Mouse (Mus musculus) small intestine, adult 2 months (tissue): ENCODE measurements around the gene Itm2c. TPM values are rescaled to one million over a fixed set of nuclear protein-coding genes. Genes with fewer than 3 reads are reported as not detected.
A peak's percentile ranks its signal among the peaks of the same experiment; 100 is the strongest.

Source experiments
- H3K27ac ChIP-seq: fragments of 200-500 bp; 2 replicates; pipeline ENCODE4 v1.5.1; 2012; ENCODE audit warnings: low read depth, low read length, control low read depth, inconsistent platforms; ENCODE audit not compliant: insufficient read depth
- H3K27me3 ChIP-seq: fragments of 200-500 bp; 2 replicates; pipeline ENCODE4 v1.6.1; 2012; ENCODE audit warnings: mild to moderate bottlenecking, moderate library complexity, low read length, inconsistent platforms; ENCODE audit not compliant: control insufficient read depth, insufficient read depth
- H3K36me3 ChIP-seq: fragments of 200-500 bp; 2 replicates; pipeline ENCODE4 v1.6.1; 2012; ENCODE audit warnings: mild to moderate bottlenecking, low read length, control low read depth, inconsistent platforms; ENCODE audit not compliant: control insufficient read depth, insufficient read depth
- H3K4me1 ChIP-seq: fragments of 200-500 bp; 2 replicates; pipeline ENCODE4 v1.6.1; 2012; ENCODE audit warnings: low read length, inconsistent platforms, mixed read lengths; ENCODE audit not compliant: control insufficient read depth, insufficient read depth, insufficient read length
- H3K4me3 ChIP-seq: fragments of 200-500 bp; 2 replicates; pipeline ENCODE4 v1.5.1; 2012; ENCODE audit warnings: low read depth, mild to moderate bottlenecking, control low read depth, inconsistent platforms, low read length, moderate library complexity
- CTCF ChIP-seq: fragments of 200-500 bp; IDR thresholded peaks from 2 replicates; pipeline ENCODE4 v1.5.1; 2012; ENCODE audit warnings: low read depth, mild to moderate bottlenecking, control low read depth, inconsistent platforms, low read length, moderate library complexity, mixed read lengths; ENCODE audit not compliant: insufficient replicate concordance, insufficient read length; ENCODE audit errors: extremely low read depth
- POLR2A ChIP-seq: fragments of 200-500 bp; IDR thresholded peaks from 2 replicates; pipeline ENCODE4 v1.6.1; 2012; ENCODE audit warnings: low read depth, mild to moderate bottlenecking, control low read depth, inconsistent platforms, low read length, moderate library complexity
- WGBS: fragments of 180-500 bp; shearing (Covaris S2); methylation state at CpG from one replicate; pipeline ENCODE4 v1.1.7; 2018; 5-methylcytosine and 5-hydroxymethylcytosine counted together
- polyA plus RNA-seq: library from polyadenylated mRNA; depleted of rRNA; stranded (reverse); fragments of >200 nt; gene quantifications from 2 replicates; pipeline ENCODE4 v1.2.3, GENCODE M21; 2012

Itm2c gene
- polyA plus RNA-seq, 1 experiment = 95.0 TPM

DNA sequence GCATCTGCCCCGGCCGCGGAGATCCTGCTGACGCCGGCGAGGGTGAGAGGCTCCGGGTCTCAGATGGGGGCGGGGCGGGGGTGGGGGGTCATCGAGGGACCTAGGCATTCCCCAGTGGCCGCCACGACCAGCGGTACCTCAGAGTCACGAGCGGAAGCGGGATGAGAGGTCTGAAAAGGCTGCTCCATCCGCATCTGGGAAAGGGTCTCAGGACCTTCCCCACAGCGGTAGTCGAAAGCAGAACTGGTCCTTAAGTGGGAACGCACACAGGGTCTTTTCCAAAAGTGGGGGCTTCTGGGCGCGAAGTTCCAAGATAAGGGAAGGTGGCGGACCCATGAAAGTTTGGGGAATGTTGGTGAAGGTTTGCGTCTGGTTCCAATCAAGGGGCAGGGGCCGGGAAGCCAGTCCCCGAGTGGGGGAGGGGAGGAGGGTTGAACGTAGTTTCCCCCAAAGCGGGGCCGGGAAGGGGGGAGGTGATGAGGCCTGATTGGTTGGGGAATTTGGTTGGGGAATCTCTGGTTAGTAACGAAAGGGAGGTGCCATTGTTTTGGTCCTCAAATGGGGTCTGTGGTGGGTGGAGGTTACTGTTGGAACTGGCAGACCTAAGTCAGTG is 773 bp downstream of the Itm2c start:
- no peak for TF ChIP-seq POLR2A
- TF ChIP-seq CTCF = no peak
- Histone ChIP-seq H3K27ac (peak overlapping the region; percentile 13), H3K4me1 (peaks cover 3% of the 10 kb centered on the region; the same call in 1 of the 2 replicates), H3K27me3 (no peaks in the 10 kb centered on the region), H3K36me3 (no peaks in the 10 kb centered on the region), H3K4me3 (peak overlapping the region; percentile 88)
- under 1% methylated on average over 30 of the region's 30 CpGs for WGBS

DNA sequence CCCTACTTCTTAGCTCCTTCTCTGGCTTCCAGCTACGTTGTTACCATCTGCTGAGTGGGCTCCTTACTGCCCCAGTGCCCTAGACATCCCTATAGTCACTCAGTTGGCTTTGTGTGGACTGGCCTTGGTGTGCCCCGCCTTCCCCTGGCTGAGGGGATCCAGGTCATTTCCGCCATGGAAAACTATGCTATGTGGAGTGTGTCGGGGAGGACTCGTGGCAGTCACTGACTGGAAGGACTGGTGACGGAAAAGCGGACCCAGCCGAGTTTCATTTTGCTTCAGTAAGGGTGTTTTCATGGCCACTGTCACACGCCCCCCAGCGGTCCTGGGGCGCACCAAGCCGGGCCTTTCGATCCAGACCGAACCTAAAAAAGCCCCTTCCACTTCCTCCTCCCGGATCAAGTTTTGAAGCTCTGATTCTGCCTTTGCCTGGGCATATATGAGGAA is 1.3 kb downstream of the Itm2c start:
- TF ChIP-seq CTCF = peak; percentile 64; the same call in 1 of the 2 replicates
- TF ChIP-seq POLR2A = no peak
- Histone ChIP-seq H3K4me1 (peaks cover 3% of the 10 kb centered on the region; the same call in 1 of the 2 replicates), H3K27me3 (no peaks in the 10 kb centered on the region), H3K36me3 (no peaks in the 10 kb centered on the region), H3K4me3 (peak overlapping the region; percentile 88), H3K27ac (peak overlapping the region; percentile 13)
- 4% methylated on average over 15 of the region's 15 CpGs for WGBS

DNA sequence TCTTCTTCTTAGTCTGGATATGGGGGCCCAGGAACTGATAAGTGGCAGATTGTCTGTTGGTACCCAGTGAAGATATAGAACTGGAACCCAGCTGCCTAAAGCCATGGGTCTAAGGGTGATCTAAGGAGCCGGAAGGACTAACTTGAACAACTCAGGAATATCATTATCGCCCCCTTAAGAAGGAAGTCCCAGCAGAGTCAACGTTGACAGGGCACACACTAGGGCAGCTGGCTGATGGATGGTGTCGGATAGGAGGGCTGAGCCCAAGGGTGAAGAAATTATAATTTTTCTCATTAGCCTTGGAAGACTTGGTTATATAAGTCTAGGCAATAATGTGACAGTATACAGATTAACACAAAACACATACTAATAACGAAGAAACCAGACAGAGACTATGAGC is 2.0 kb downstream of the Itm2c start:
- Histone ChIP-seq H3K27ac (no peak overlapping the region), H3K4me3 (no peak overlapping the region), H3K36me3 (no peaks in the 10 kb centered on the region), H3K27me3 (no peaks in the 10 kb centered on the region), H3K4me1 (peaks cover 6% of the 10 kb centered on the region; the same call in 1 of the 2 replicates)
- 78% methylated on average over 5 of the region's 5 CpGs for WGBS
- TF ChIP-seq CTCF (no peak), POLR2A (no peak)

DNA sequence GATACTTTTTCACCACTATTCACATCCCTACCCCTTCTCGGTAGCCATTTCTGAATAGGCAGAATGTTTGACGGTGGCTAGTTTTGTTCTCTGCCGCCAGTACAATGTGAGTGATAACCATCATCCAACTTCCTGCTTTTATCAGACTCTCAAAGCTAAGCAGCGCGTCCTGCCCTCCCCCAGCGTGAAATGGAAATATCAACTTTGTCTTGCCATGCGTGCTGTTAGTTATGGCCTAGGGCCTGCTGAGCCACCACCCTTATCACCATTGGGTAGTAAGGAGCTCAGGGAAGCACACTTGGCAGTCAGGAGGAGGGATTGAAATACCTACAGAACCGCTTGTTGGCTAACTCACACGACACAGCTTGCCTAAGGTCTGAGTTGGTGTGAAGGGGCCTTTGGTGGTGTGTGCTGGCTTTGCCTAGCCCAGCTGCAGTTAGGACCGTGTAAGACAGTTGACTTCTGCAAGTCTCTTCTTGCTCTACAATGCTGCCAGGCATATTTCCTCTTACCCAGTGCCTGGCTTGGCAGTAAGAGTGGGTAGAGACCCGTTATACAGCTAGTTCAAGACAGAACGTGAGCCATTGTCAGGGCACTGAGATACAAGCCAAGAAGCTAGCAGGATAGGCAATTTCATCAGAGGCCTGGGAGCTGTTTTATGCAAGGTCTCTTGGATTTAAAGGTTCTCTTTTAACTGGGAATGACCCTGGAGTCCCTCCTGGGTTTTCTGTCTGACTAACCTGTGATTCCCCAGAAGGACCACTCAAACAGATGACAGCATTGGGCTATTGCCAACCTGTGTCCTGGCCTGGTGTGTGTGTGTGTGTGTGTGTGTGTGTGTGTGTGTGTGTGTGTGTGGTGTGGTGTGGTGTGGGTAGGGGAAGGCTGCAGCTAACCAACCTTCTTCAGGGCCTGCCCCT is 3.0 kb downstream of the Itm2c start:
- WGBS = 58% methylated on average over 12 of the region's 12 CpGs
- TF ChIP-seq CTCF (no peak), POLR2A (no peak)
- H3K4me3 ChIP-seq = no peak overlapping the region
- no peaks in the 10 kb centered on the region for H3K36me3 ChIP-seq
- no peaks in the 10 kb centered on the region for H3K27me3 ChIP-seq
- peaks cover 11% of the 10 kb centered on the region; the same call in 1 of the 2 replicates for H3K4me1 ChIP-seq
- no peak overlapping the region for H3K27ac ChIP-seq

DNA sequence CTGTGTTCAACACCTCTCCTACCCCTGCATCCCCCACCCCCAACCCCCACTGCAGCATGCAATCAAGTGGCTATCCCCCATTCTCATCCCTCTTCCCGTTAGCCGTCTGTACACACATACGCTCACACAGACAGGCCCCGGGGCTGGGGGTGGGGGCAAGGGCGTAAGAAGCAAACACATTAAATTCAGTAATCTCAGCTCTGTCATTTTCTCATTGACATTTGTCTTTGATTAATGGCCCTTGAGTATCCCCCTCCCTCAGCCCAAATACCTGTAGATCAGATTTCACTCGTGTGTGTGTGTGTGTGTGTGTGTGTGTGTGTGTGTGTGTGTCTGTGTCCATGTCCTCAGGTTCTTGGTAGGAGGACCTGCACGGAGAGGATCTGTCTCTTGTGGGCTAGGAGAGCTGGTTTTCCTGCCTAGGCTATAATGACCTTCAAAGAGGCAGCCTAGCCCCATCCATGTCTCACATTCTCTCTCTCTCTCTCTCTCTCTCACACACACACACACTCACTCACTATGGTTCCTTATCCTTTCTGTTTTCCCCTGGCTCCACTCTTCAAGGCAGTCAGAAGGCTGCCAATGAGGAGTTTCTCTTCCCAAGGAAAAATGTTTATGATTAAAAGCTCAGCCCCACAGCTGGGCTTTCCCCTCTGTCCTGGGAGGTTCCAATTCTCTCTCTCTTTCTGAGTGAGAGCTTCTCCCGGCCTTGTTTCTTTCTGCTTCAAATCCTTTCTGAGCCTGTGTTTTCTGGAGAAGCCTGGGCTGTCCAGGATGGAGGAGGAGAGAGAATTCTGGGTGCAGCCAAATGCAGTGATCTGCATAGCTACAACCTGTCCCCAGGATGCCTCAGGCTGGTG is 4.0 kb downstream of the Itm2c start:
- TF ChIP-seq CTCF (no peak), POLR2A (no peak)
- WGBS = 68% methylated on average over 8 of the region's 8 CpGs

DNA sequence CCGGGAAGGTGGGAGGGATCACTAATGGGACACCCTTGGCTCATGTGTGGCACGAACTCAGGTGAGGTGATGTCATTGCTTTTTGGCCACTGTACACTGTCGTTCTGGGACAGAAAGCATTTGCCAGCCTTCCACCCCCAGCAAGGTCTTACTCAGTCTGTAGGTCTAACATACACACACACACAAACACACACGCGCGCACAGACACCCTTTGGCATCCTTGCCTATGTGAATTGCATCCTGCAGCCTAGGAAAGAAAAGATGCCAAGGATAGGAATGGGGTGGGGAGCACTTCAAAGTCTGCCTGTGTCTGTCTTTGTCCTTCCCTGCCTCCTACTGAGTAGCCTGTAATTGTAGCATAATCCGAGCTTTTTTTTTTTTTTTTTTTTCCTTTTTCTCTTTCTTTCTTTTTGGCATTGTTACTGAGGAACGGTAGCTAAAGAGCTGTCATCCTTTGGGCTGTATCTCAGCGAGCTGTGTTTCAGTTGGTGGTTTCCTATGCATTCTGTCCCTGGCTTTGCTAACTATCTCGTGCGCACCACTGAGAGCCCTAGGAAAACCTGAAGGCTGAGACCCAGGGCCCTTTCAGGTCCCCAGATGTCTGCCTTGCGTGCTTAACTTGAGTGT is 4.8 kb downstream of the Itm2c start:
- no peak overlapping the region for H3K27ac ChIP-seq

More for the DNA sequence above, 4.0 kb downstream of the Itm2c start:
- 0 out of 2 replicates have a peak, but pooled peaks cover 2% of the 10 kb centered on the region for H3K36me3 ChIP-seq
- peaks cover 11% of the 10 kb centered on the region; the same call in 1 of the 2 replicates for H3K4me1 ChIP-seq
- H3K27me3 ChIP-seq = no peaks in the 10 kb centered on the region
- H3K27ac ChIP-seq = 0 out of 2 replicates have a peak overlapping the region, but pooled peaks have one; percentile 5
- H3K4me3 ChIP-seq = no peak overlapping the region

More for the DNA sequence above, 4.8 kb downstream of the Itm2c start:
- TF ChIP-seq POLR2A = no peak
- no peak for TF ChIP-seq CTCF
- H3K4me1 ChIP-seq = peaks cover 11% of the 10 kb centered on the region; the same call in 1 of the 2 replicates
- WGBS = 80% methylated on average over 12 of the region's 12 CpGs
- peaks cover 9% of the 10 kb centered on the region; the same call in 1 of the 2 replicates for H3K36me3 ChIP-seq
- H3K4me3 ChIP-seq = no peak overlapping the region
- no peaks in the 10 kb centered on the region for H3K27me3 ChIP-seq
